Mouse (Mus musculus) liver, adult (tissue): ENCODE measurements around the gene Larp1b.

Experiments used
- GATA4 ChIP-seq: IDR thresholded peaks from 2 replicates; pipeline ENCODE4 v1.6.1; 2014; ENCODE audit warnings: mild to moderate bottlenecking, low read length; ENCODE audit not compliant: insufficient replicate concordance

Gene Larp1b

GRCm38 (mm10) chr3:41009315-41009714, 59.7 kb downstream of the Larp1b start:
- TF ChIP-seq GATA4, result no peak

GRCm38 (mm10) chr3:41009990-41010389, 60.4 kb downstream of the Larp1b start:
- TF ChIP-seq GATA4, result no peak

- TF ChIP-seq GATA4, result no peak; the same call in 1 of the 2 replicates
Observed at GRCm38 (mm10) chr3:41010701-41011100, 61.1 kb downstream of the Larp1b start.

GRCm38 (mm10) chr3:41012451-41012850, 62.8 kb downstream of the Larp1b start:
- TF ChIP-seq GATA4, result no peak

GRCm38 (mm10) chr3:41014946-41015345, 65.3 kb downstream of the Larp1b start:
- no peak for TF ChIP-seq GATA4

- no peak for TF ChIP-seq GATA4
Observed at GRCm38 (mm10) chr3:41018022-41018608, 68.5 kb downstream of the Larp1b start.

GRCm38 (mm10) chr3:41020687-41021086, 71.1 kb downstream of the Larp1b start:
- no peak for TF ChIP-seq GATA4

GRCm38 (mm10) chr3:41021980-41022379, 72.4 kb downstream of the Larp1b start:
- no peak for TF ChIP-seq GATA4

GRCm38 (mm10) chr3:41030705-41031104, 81.1 kb downstream of the Larp1b start:
- no peak for TF ChIP-seq GATA4

- TF ChIP-seq GATA4, result no peak
Observed at GRCm38 (mm10) chr3:41031286-41032210, 81.9 kb downstream of the Larp1b start.

- no peak for TF ChIP-seq GATA4
Observed at GRCm38 (mm10) chr3:41038297-41038916, 88.8 kb downstream of the Larp1b start.

- TF ChIP-seq GATA4, result no peak
Observed at GRCm38 (mm10) chr3:41041241-41041640, 91.6 kb downstream of the Larp1b start.

GRCm38 (mm10) chr3:41042195-41042938, 92.7 kb downstream of the Larp1b start:
- no peak for TF ChIP-seq GATA4

- no peak for TF ChIP-seq GATA4
Observed at GRCm38 (mm10) chr3:41043756-41044354, 94.2 kb downstream of the Larp1b start.

GRCm38 (mm10) chr3:41047838-41048237, 98.2 kb downstream of the Larp1b start:
- no peak for TF ChIP-seq GATA4
